Comparison of ENCODE assay signal across 11 mouse cellular contexts in the genomic region with DNA sequence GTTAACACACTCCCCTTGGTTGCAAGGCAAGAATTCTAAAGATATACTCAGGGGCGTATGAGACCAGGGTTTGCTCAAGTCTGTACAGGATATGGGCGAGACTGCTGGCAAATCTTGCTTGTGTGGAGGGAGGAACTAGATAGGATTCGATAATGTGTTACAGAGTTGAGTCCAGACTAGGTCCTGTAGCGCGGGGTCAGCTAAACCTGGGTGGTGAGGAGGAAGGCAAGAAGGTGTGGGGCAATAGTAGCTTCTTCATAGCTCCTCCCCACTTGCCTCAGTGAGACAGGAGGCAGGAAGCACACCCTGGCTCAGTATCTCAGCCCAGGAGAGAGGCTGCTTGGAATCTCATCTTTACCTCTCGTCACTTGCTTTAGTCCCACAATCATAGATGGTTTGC. TPM values are rescaled to one million over a fixed set of nuclear protein-coding genes. Genes with fewer than 3 reads are reported as not detected.
DNase-seq lines count a peak whose midpoint lies in the region; ATAC-seq and TF ChIP-seq lines count a peak whose summit lies in the region.
"Had no signal": no experiment of that assay in that cellular context is flagged by ENCODE, and none has a peak within 500 bp of the region (broad histone marks: within the 10 kb centered on the region; RNA-seq: fewer than 3 reads in every experiment).

No protein-coding gene starts in this region.

- no peaks in the 10 kb centered on the region for H3K9me3 ChIP-seq in forebrain, embryonic 15.5 days
- no peaks in the 10 kb centered on the region for H3K9me3 ChIP-seq in forebrain, embryonic 16.5 days (ENCODE audit: control insufficient read depth, low read length)
- no peaks in the 10 kb centered on the region for H3K9me3 ChIP-seq in hindbrain, embryonic 16.5 days (ENCODE audit: control insufficient read depth, low read length)
- no peaks in the 10 kb centered on the region for H3K9me3 ChIP-seq in hindbrain, embryonic 11.5 days (ENCODE audit: control insufficient read depth, low read length)
- H3K9me3 ChIP-seq in lung, embryonic 16.5 days (ENCODE audit: control insufficient read depth, low read length) = no peaks in the 10 kb centered on the region
- H3K9me3 ChIP-seq in stomach, postnatal 0 days (ENCODE audit: control insufficient read depth, low read length) = no peaks in the 10 kb centered on the region
- no peaks in the 10 kb centered on the region for H3K9me3 ChIP-seq in midbrain, embryonic 16.5 days (replicated peaks; ENCODE audit: control insufficient read depth, low read length, poor library complexity, severe bottlenecking)
- H3K9me3 ChIP-seq: embryonic facial prominence, embryonic 15.5 days; megakaryocyte, embryonic 14.5 days had no signal

- no peaks in the 10 kb centered on the region for H3K4me1 ChIP-seq in forebrain, embryonic 15.5 days
- H3K4me1 ChIP-seq in forebrain, embryonic 16.5 days (replicated peaks; ENCODE audit: control insufficient read depth, insufficient read depth, low read length) = no peaks in the 10 kb centered on the region
- no peaks in the 10 kb centered on the region for H3K4me1 ChIP-seq in hindbrain, embryonic 16.5 days (ENCODE audit: control insufficient read depth, insufficient read depth, low read depth, low read length)
- H3K4me1 ChIP-seq in hindbrain, embryonic 11.5 days (replicated peaks; ENCODE audit: control insufficient read depth, insufficient read depth, low read length) = no peaks in the 10 kb centered on the region
- peaks cover 8% of the 10 kb centered on the region; the same call in 1 of the 2 replicates for H3K4me1 ChIP-seq in lung, embryonic 16.5 days (replicated peaks; ENCODE audit: control insufficient read depth, insufficient read depth, low read length)
- no peaks in the 10 kb centered on the region for H3K4me1 ChIP-seq in stomach, postnatal 0 days (replicated peaks; ENCODE audit: control insufficient read depth, insufficient read depth)
- H3K4me1 ChIP-seq in midbrain, embryonic 16.5 days (ENCODE audit: control insufficient read depth, insufficient read depth, low read length) = no peaks in the 10 kb centered on the region

- H3K27ac ChIP-seq in forebrain, embryonic 15.5 days (replicated peaks) = no peak overlapping the region
- no peak overlapping the region for H3K27ac ChIP-seq in forebrain, embryonic 16.5 days (ENCODE audit: low read length)
- H3K27ac ChIP-seq in hindbrain, embryonic 16.5 days (ENCODE audit: low read depth, low read length) = no peak overlapping the region
- no peak overlapping the region for H3K27ac ChIP-seq in hindbrain, embryonic 11.5 days (ENCODE audit: low read depth, low read length)
- no peak overlapping the region for H3K27ac ChIP-seq in lung, embryonic 16.5 days (ENCODE audit: low read length)
- H3K27ac ChIP-seq in stomach, postnatal 0 days (replicated peaks) = no peak overlapping the region
- H3K27ac ChIP-seq in midbrain, embryonic 16.5 days (ENCODE audit: low read length) = no peak overlapping the region

- H3K9ac ChIP-seq in forebrain, embryonic 15.5 days (replicated peaks) = no peak overlapping the region
- H3K9ac ChIP-seq in forebrain, embryonic 16.5 days (replicated peaks; ENCODE audit: low read depth, low read length) = no peak overlapping the region
- no peak overlapping the region for H3K9ac ChIP-seq in hindbrain, embryonic 16.5 days (ENCODE audit: low read depth, low read length)
- no peak overlapping the region for H3K9ac ChIP-seq in hindbrain, embryonic 11.5 days (ENCODE audit: low read depth, low read length)
- no peak overlapping the region for H3K9ac ChIP-seq in lung, embryonic 16.5 days (ENCODE audit: low read length)
- H3K9ac ChIP-seq in stomach, postnatal 0 days (ENCODE audit: low read length) = no peak overlapping the region
- no peak overlapping the region for H3K9ac ChIP-seq in midbrain, embryonic 16.5 days (ENCODE audit: low read depth, low read length)
- H3K9ac ChIP-seq: embryonic facial prominence, embryonic 15.5 days had no signal

- H3K4me3 ChIP-seq in forebrain, embryonic 15.5 days = no peak overlapping the region
- no peak overlapping the region for H3K4me3 ChIP-seq in forebrain, embryonic 16.5 days (replicated peaks; ENCODE audit: low read length)
- no peak overlapping the region for H3K4me3 ChIP-seq in hindbrain, embryonic 16.5 days (ENCODE audit: low read length)
- no peak overlapping the region for H3K4me3 ChIP-seq in hindbrain, embryonic 11.5 days (ENCODE audit: low read depth, low read length)
- no peak overlapping the region for H3K4me3 ChIP-seq in lung, embryonic 16.5 days (ENCODE audit: low read length)
- no peak overlapping the region for H3K4me3 ChIP-seq in stomach, postnatal 0 days (ENCODE audit: low read depth, low read length)
- no peak overlapping the region for H3K4me3 ChIP-seq in midbrain, embryonic 16.5 days (ENCODE audit: low read depth, low read length)
- H3K4me3 ChIP-seq: megakaryocyte, embryonic 14.5 days had no signal

- DNase-seq in hindbrain, embryonic 11.5 days (ENCODE audit: low spot score) = no peak
- no peak for DNase-seq in lung, postnatal 14 days
- DNase-seq in stomach, postnatal 0 days (ENCODE audit: low spot score) = peak; percentile 12
- DNase-seq: right cerebral cortex, postnatal 25 days had no signal

- ATAC-seq in forebrain, embryonic 15.5 days (replicated peaks) = peak; percentile 35; the same call in 1 of the 2 replicates
- ATAC-seq in forebrain, embryonic 16.5 days = no peak
- peak; percentile 37; the same call in 1 of the 2 replicates for ATAC-seq in hindbrain, embryonic 16.5 days
- no peak for ATAC-seq in hindbrain, embryonic 11.5 days (ENCODE audit: low FRiP score)
- peak; percentile 23 for ATAC-seq in lung, embryonic 16.5 days (ENCODE audit: low read depth)
- ATAC-seq in stomach, postnatal 0 days (ENCODE audit: low FRiP score, low TSS enrichment) = no peak
- no peak; the same call in 1 of the 2 replicates for ATAC-seq in midbrain, embryonic 16.5 days

- H3K27me3 ChIP-seq in forebrain, embryonic 15.5 days = no peaks in the 10 kb centered on the region
- H3K27me3 ChIP-seq in forebrain, embryonic 16.5 days (replicated peaks; ENCODE audit: control insufficient read depth, insufficient read depth, low read length) = no peaks in the 10 kb centered on the region
- H3K27me3 ChIP-seq in hindbrain, embryonic 16.5 days (replicated peaks; ENCODE audit: control insufficient read depth, insufficient read depth, low read length) = no peaks in the 10 kb centered on the region; the same call in 1 of the 2 replicates
- no peaks in the 10 kb centered on the region for H3K27me3 ChIP-seq in hindbrain, embryonic 11.5 days (ENCODE audit: control insufficient read depth, insufficient read depth, low read length)
- H3K27me3 ChIP-seq in lung, embryonic 16.5 days (ENCODE audit: control insufficient read depth, insufficient read depth, low read depth, low read length) = no peaks in the 10 kb centered on the region
- no peaks in the 10 kb centered on the region for H3K27me3 ChIP-seq in stomach, postnatal 0 days (ENCODE audit: control insufficient read depth, insufficient read depth, low read length)
- H3K27me3 ChIP-seq in midbrain, embryonic 16.5 days (ENCODE audit: control insufficient read depth, insufficient read depth, low read depth, low read length) = no peaks in the 10 kb centered on the region
- H3K27me3 ChIP-seq: embryonic facial prominence, embryonic 15.5 days had no signal

- no peak overlapping the region for H3K4me2 ChIP-seq in forebrain, embryonic 15.5 days (replicated peaks)
- no peak overlapping the region for H3K4me2 ChIP-seq in forebrain, embryonic 16.5 days (ENCODE audit: low read length)
- H3K4me2 ChIP-seq in hindbrain, embryonic 16.5 days (ENCODE audit: low read length) = no peak overlapping the region
- H3K4me2 ChIP-seq in hindbrain, embryonic 11.5 days (replicated peaks; ENCODE audit: low read depth, low read length) = no peak overlapping the region
- no peak overlapping the region for H3K4me2 ChIP-seq in lung, embryonic 16.5 days (ENCODE audit: low read depth, low read length)
- no peak overlapping the region; the same call in 1 of the 2 replicates for H3K4me2 ChIP-seq in stomach, postnatal 0 days (replicated peaks; ENCODE audit: low read depth)
- no peak overlapping the region for H3K4me2 ChIP-seq in midbrain, embryonic 16.5 days (ENCODE audit: low read length)

- WGBS in forebrain, embryonic 15.5 days = 88% methylated on average over 6 of the region's 6 CpGs
- 89% methylated on average over 6 of the region's 6 CpGs for WGBS in forebrain, embryonic 16.5 days
- WGBS in hindbrain, embryonic 16.5 days = 86% methylated on average over 6 of the region's 6 CpGs
- 86% methylated on average over 6 of the region's 6 CpGs for WGBS in hindbrain, embryonic 11.5 days
- WGBS in lung, embryonic 16.5 days = 65% methylated on average over 6 of the region's 6 CpGs
- WGBS in stomach, postnatal 0 days = 61% methylated on average over 6 of the region's 6 CpGs
- 90% methylated on average over 6 of the region's 6 CpGs for WGBS in midbrain, embryonic 16.5 days

- no peak for TF ChIP-seq CTCF in stomach, postnatal 0 days (IDR thresholded peaks at IDR 0.05; ENCODE audit: low read depth)

- TF ChIP-seq EP300 in stomach, postnatal 0 days (optimal IDR thresholded peaks at IDR 0.05) = no peak

- H3K36me3 ChIP-seq in forebrain, embryonic 15.5 days = no peaks in the 10 kb centered on the region
- no peaks in the 10 kb centered on the region for H3K36me3 ChIP-seq in forebrain, embryonic 16.5 days (ENCODE audit: control insufficient read depth, insufficient read depth)
- H3K36me3 ChIP-seq in hindbrain, embryonic 16.5 days (ENCODE audit: control insufficient read depth, insufficient read depth, low read length) = no peaks in the 10 kb centered on the region
- no peaks in the 10 kb centered on the region for H3K36me3 ChIP-seq in hindbrain, embryonic 11.5 days (ENCODE audit: control insufficient read depth, insufficient read depth, low read length)
- H3K36me3 ChIP-seq in lung, embryonic 16.5 days (ENCODE audit: control insufficient read depth, insufficient read depth, low read length) = no peaks in the 10 kb centered on the region
- H3K36me3 ChIP-seq in stomach, postnatal 0 days (ENCODE audit: control insufficient read depth, insufficient read depth, low read length) = no peaks in the 10 kb centered on the region
- no peaks in the 10 kb centered on the region for H3K36me3 ChIP-seq in midbrain, embryonic 16.5 days (ENCODE audit: control insufficient read depth, insufficient read depth, low read length)
- H3K36me3 ChIP-seq: embryonic facial prominence, embryonic 15.5 days had no signal

RNA-seq across cellular contexts. Expression of a gene that starts 12.9 kb away (rescaled TPM):
- polyA plus RNA-seq in forebrain, embryonic 15.5 days (2015; fragmentation: Nextera tagmentation; extraction: Ambion mirVana) = 24.5 and 27.4 TPM in 2 replicates
- polyA plus RNA-seq in forebrain, embryonic 16.5 days (2015; fragmentation: Nextera tagmentation; extraction: Ambion mirVana) = 25.8 and 32.2 TPM in 2 replicates
- 38.3 and 40.3 TPM in 2 replicates for polyA plus RNA-seq in hindbrain, embryonic 16.5 days (2015; fragmentation: Nextera tagmentation; extraction: Ambion mirVana)
- 26.4 and 31.1 TPM in 2 replicates for polyA plus RNA-seq in hindbrain, embryonic 11.5 days (2014; fragmentation: Nextera tagmentation; extraction: Ambion mirVana)
- polyA plus RNA-seq in lung, embryonic 16.5 days (2015; fragmentation: Nextera tagmentation; extraction: Ambion mirVana) = 34.7 and 38.1 TPM in 2 replicates
- 9.1 and 9.3 TPM in 2 replicates for polyA plus RNA-seq in stomach, postnatal 0 days (2015; fragmentation: Nextera tagmentation; extraction: Ambion mirVana)
- 31.5 and 35.6 TPM in 2 replicates for polyA plus RNA-seq in midbrain, embryonic 16.5 days (2015; fragmentation: Nextera tagmentation; extraction: Ambion mirVana)

RNA-seq across cellular contexts. Expression of a gene that starts 16.1 kb away (rescaled TPM):
- polyA plus RNA-seq in forebrain, embryonic 15.5 days (2015; fragmentation: Nextera tagmentation; extraction: Ambion mirVana) = 3.4 and 3.6 TPM in 2 replicates
- polyA plus RNA-seq in forebrain, embryonic 16.5 days (2015; fragmentation: Nextera tagmentation; extraction: Ambion mirVana) = 3.8 and 4.5 TPM in 2 replicates
- polyA plus RNA-seq in hindbrain, embryonic 16.5 days (2015; fragmentation: Nextera tagmentation; extraction: Ambion mirVana) = 4.5 and 6.7 TPM in 2 replicates
- polyA plus RNA-seq in hindbrain, embryonic 11.5 days (2014; fragmentation: Nextera tagmentation; extraction: Ambion mirVana) = 7.3 and 9.0 TPM in 2 replicates
- polyA plus RNA-seq in lung, embryonic 16.5 days (2015; fragmentation: Nextera tagmentation; extraction: Ambion mirVana) = 21.5 and 23.9 TPM in 2 replicates
- 3.1 and 3.4 TPM in 2 replicates for polyA plus RNA-seq in stomach, postnatal 0 days (2015; fragmentation: Nextera tagmentation; extraction: Ambion mirVana)
- 3.7 and 4.1 TPM in 2 replicates for polyA plus RNA-seq in midbrain, embryonic 16.5 days (2015; fragmentation: Nextera tagmentation; extraction: Ambion mirVana)

Comparison
In these comparisons a context has a peak if more than half of its experiments do, and no peak if none do; other contexts are left out.
1. ATAC-seq: peak in forebrain, embryonic 15.5 days (single experiment), hindbrain, embryonic 16.5 days (single experiment) and lung, embryonic 16.5 days (single experiment); none in forebrain, embryonic 16.5 days (single experiment), hindbrain, embryonic 11.5 days (single experiment), stomach, postnatal 0 days (single experiment) and midbrain, embryonic 16.5 days (single experiment).